Mouse (Mus musculus): ENCODE measurements around the gene Echs1. TPM values are rescaled to one million over a fixed set of nuclear protein-coding genes. Genes with fewer than 3 reads are reported as not detected.

Echs1 gene
- total and polyA plus RNA-seq, 2 experiments from 2014 or later = 332 to 344 TPM

DNA sequence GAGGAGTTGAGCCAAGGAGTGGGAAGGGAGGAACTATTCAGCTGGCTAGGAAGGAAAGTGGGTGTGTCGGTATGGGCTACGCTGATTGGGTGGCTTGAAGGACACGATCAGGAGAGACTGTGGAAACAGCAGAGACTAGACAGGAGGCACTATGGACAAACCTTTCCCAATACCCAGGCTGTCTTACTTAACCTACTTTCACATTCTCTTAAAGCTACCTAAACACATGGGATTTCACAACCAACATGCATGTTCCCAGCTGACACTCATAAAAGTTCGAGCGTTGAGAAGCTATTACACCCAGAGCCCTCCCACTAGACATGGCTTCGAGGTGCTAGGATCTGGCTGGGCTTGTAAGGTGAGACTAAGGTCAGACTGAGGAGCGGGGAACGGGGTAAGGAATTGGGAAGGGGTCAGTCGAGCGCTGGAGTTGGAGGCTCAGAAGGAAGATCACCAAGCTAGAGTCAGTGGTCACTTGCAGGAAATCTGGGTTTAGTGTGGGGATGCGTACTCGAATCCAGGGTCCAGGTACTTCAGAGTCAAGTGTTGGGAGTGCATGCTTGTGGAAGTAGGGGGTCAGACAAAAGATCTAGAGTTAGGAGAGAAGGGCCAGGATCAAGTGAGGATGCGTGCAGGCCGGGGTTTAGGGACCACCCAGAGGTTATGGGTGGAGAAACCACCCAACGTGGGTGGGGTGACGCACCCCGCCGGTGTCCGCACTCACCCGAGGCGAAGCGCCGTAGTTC is 520 bp downstream of the Echs1 start, which contains the start of gene Paox:
Gene Paox (plus strand): TSS at position 217 of the 746 bp plus-strand sequence.
- no peaks in the 10 kb centered on the region for H3K27me3 ChIP-seq (ENCODE audit: control insufficient read depth, insufficient read depth, low read length)
- no peak for TF ChIP-seq CTCF (IDR thresholded peaks at IDR 0.05; ENCODE audit: low read depth)
- TF ChIP-seq EP300 (IDR thresholded peaks at IDR 0.05; ENCODE audit: low read depth) = 0 out of 2 replicates have a peak, but pooled peaks have one; percentile 4
- peak within 1 kb of the TSS; percentile 92 for H3K27ac ChIP-seq (ENCODE audit: low read depth)
- no peaks in the 10 kb centered on the region for H3K9me3 ChIP-seq (replicated peaks; ENCODE audit: control insufficient read depth, low read length)
- peak within 1 kb of the TSS; percentile 71 for H3K4me3 ChIP-seq (ENCODE audit: low read depth, low read length)
- ATAC-seq (ENCODE audit: insufficient read depth, low read depth) = peak; percentile 75
- H3K4me1 ChIP-seq (ENCODE audit: control insufficient read depth, insufficient read depth) = peaks cover 4% of the 10 kb centered on the region; the same call in 1 of the 2 replicates
- under 1% methylated on average over 23 of the region's 23 CpGs for WGBS
- peak; percentile 84 for DNase-seq (ENCODE audit: low spot score)
- peak within 1 kb of the TSS; percentile 60 for H3K9ac ChIP-seq (replicated peaks; ENCODE audit: low read depth, low read length)
- H3K36me3 ChIP-seq (replicated peaks; ENCODE audit: control insufficient read depth, insufficient read depth, low read length) = peaks cover 22% of the 10 kb centered on the region
- H3K4me2 ChIP-seq (ENCODE audit: low read depth, low read length) = peak within 1 kb of the TSS; percentile 68

- WGBS = 52% methylated on average over 3 of the region's 3 CpGs
- Histone ChIP-seq H3K36me3 (replicated peaks; ENCODE audit: control insufficient read depth, insufficient read depth, low read length) (peaks cover 59% of the 10 kb centered on the region), H3K4me3 (ENCODE audit: low read depth, low read length) (no peak overlapping the region), H3K9me3 (replicated peaks; ENCODE audit: control insufficient read depth, low read length) (no peaks in the 10 kb centered on the region), H3K27me3 (ENCODE audit: control insufficient read depth, insufficient read depth, low read length) (no peaks in the 10 kb centered on the region), H3K9ac (replicated peaks; ENCODE audit: low read depth, low read length) (no peak overlapping the region), H3K4me2 (ENCODE audit: low read depth, low read length) (no peak overlapping the region), H3K27ac (ENCODE audit: low read depth) (no peak overlapping the region), H3K4me1 (ENCODE audit: control insufficient read depth, insufficient read depth) (peaks cover 1% of the 10 kb centered on the region; the same call in 1 of the 2 replicates)
- DNase-seq (ENCODE audit: low spot score) (no peak), ATAC-seq (ENCODE audit: insufficient read depth, low read depth) (no peak)
- TF ChIP-seq CTCF (IDR thresholded peaks at IDR 0.05; ENCODE audit: low read depth) (no peak), EP300 (IDR thresholded peaks at IDR 0.05; ENCODE audit: low read depth) (no peak)
These were observed 4.3 kb downstream of the Echs1 start for GRCm38 (mm10) chr7:140111943-140112342.

- 81% methylated on average over 4 of the region's 4 CpGs for WGBS
- Histone ChIP-seq H3K9ac (replicated peaks; ENCODE audit: low read depth, low read length) (no peak overlapping the region), H3K4me1 (ENCODE audit: control insufficient read depth, insufficient read depth) (0 out of 2 replicates have a peak, but pooled peaks cover 3% of the 10 kb centered on the region), H3K4me3 (ENCODE audit: low read depth, low read length) (no peak overlapping the region), H3K36me3 (replicated peaks; ENCODE audit: control insufficient read depth, insufficient read depth, low read length) (peaks cover 45% of the 10 kb centered on the region), H3K27me3 (ENCODE audit: control insufficient read depth, insufficient read depth, low read length) (no peaks in the 10 kb centered on the region), H3K4me2 (ENCODE audit: low read depth, low read length) (no peak overlapping the region), H3K27ac (ENCODE audit: low read depth) (no peak overlapping the region), H3K9me3 (replicated peaks; ENCODE audit: control insufficient read depth, low read length) (no peaks in the 10 kb centered on the region)
- no peak for DNase-seq (ENCODE audit: low spot score)
- TF ChIP-seq EP300 (IDR thresholded peaks at IDR 0.05; ENCODE audit: low read depth) (no peak), CTCF (IDR thresholded peaks at IDR 0.05; ENCODE audit: low read depth) (no peak)
- ATAC-seq (ENCODE audit: insufficient read depth, low read depth) = no peak
These were observed 12.3 kb downstream of the Echs1 start for GRCm38 (mm10) chr7:140104009-140104408.

DNA sequence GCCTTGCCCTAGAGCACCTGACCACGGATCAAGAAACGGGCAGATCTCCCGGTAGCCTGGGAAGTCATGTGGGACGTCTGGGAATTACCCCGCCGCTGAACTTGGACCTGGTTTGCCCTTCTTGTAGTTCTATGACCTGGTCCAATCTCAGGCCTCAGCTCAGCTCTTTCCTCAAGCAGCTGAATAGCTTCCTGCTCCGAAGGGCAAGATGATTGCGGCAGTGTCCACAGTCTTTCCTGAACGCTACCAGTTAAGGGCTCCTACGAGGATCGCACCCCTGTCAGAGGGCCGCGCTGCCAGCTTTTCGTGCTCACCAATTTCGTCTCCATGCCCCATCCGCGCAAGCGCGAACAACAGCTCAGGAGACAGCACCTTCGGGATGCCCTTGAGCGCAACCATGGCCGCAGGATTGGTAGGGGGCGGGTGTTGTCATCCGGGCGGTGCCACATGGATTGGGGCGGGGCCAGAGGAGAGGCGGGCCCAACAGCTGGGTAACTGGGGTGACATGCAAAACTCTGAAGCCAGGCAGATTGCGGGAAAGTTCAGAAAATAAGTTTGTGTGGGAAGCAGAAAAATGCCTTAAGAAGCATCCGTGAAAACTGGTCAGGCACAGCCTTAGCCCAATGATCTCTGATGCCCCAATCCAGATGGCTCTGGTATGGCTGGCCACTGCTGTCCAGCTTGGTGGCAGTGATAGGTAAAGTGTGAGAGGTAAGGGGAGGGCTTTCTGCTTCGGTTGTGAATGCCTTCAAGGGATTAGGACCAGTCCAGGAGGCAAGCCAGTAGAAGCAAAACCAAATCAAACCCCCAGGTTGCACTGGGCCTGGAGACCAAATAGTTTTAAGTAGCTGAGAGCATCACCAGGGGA is 14.0 kb downstream of the Echs1 start, which contains the start of gene Fuom:
Gene Fuom (minus strand): TSS at position 449 of the 868 bp plus-strand sequence.
- H3K27me3 ChIP-seq (ENCODE audit: control insufficient read depth, insufficient read depth, low read length) = no peaks in the 10 kb centered on the region
- WGBS = under 1% methylated on average over 30 of the region's 30 CpGs
- ATAC-seq (ENCODE audit: insufficient read depth, low read depth) = peak; percentile 95
- TF ChIP-seq CTCF (IDR thresholded peaks at IDR 0.05; ENCODE audit: low read depth) (no peak), EP300 (IDR thresholded peaks at IDR 0.05; ENCODE audit: low read depth) (no peak)
- H3K27ac ChIP-seq (ENCODE audit: low read depth) = peak within 1 kb of the TSS; percentile 94
- peak; percentile 90 for DNase-seq (ENCODE audit: low spot score)
- peak within 1 kb of the TSS; percentile 67 for H3K9ac ChIP-seq (replicated peaks; ENCODE audit: low read depth, low read length)
- H3K9me3 ChIP-seq (replicated peaks; ENCODE audit: control insufficient read depth, low read length) = no peaks in the 10 kb centered on the region
- peak within 1 kb of the TSS; percentile 74 for H3K4me2 ChIP-seq (ENCODE audit: low read depth, low read length)
- 0 out of 2 replicates have a peak, but pooled peaks cover 3% of the 10 kb centered on the region for H3K4me1 ChIP-seq (ENCODE audit: control insufficient read depth, insufficient read depth)
- H3K36me3 ChIP-seq (replicated peaks; ENCODE audit: control insufficient read depth, insufficient read depth, low read length) = peaks cover 35% of the 10 kb centered on the region
- H3K4me3 ChIP-seq (ENCODE audit: low read depth, low read length) = peak within 1 kb of the TSS; percentile 45

GRCm38 (mm10) chr7:140101498-140101897 is 14.8 kb downstream of the Echs1 start:
- ATAC-seq (ENCODE audit: insufficient read depth, low read depth) = peak; percentile 12; the same call in 1 of the 2 replicates
- 64% methylated on average over 10 of the region's 10 CpGs for WGBS
- H3K27ac ChIP-seq (ENCODE audit: low read depth) = peak overlapping the region; percentile 94

More at GRCm38 (mm10) chr7:140101498-140101897, 14.8 kb downstream of the Echs1 start:
- Histone ChIP-seq H3K4me2 (ENCODE audit: low read depth, low read length) (peak overlapping the region; percentile 74), H3K27me3 (ENCODE audit: control insufficient read depth, insufficient read depth, low read length) (no peaks in the 10 kb centered on the region), H3K4me1 (ENCODE audit: control insufficient read depth, insufficient read depth) (0 out of 2 replicates have a peak, but pooled peaks cover 3% of the 10 kb centered on the region), H3K4me3 (ENCODE audit: low read depth, low read length) (peak overlapping the region; percentile 45), H3K36me3 (replicated peaks; ENCODE audit: control insufficient read depth, insufficient read depth, low read length) (peaks cover 28% of the 10 kb centered on the region), H3K9me3 (replicated peaks; ENCODE audit: control insufficient read depth, low read length) (no peaks in the 10 kb centered on the region), H3K9ac (replicated peaks; ENCODE audit: low read depth, low read length) (peak overlapping the region; percentile 67)
- TF ChIP-seq EP300 (IDR thresholded peaks at IDR 0.05; ENCODE audit: low read depth) (no peak), CTCF (IDR thresholded peaks at IDR 0.05; ENCODE audit: low read depth) (no peak)
- no peak for DNase-seq (ENCODE audit: low spot score)
